Mouse (Mus musculus) heart, embryonic 15.5 days (tissue): ENCODE data around the gene Sidt2. TPM values are rescaled to one million over a fixed set of nuclear protein-coding genes. Genes with fewer than 3 reads are reported as not detected.

Experiments
- ATAC-seq: fragments of 200-750 bp; cut with Nextera tagmentation; replicated peaks from 2 replicates; pipeline ENCODE4 v1.8.0; 2017; ENCODE audit warnings: low read depth, moderate TSS enrichment; ENCODE audit not compliant: insufficient number of reproducible peaks, insufficient read depth, low FRiP score
- H3K27ac ChIP-seq: fragments of 300-500 bp; sonication (generic); 2 replicates; pipeline ENCODE4 v1.5.1; 2015; ENCODE audit warnings: mild to moderate bottlenecking, inconsistent platforms
- H3K27me3 ChIP-seq: fragments of 300-500 bp; sonication (generic); 2 replicates; pipeline ENCODE4 v1.6.1; 2015; ENCODE audit warnings: inconsistent platforms
- H3K36me3 ChIP-seq: fragments of 300-500 bp; sonication (generic); 2 replicates; pipeline ENCODE4 v1.6.1; 2015; ENCODE audit warnings: mild to moderate bottlenecking, inconsistent platforms
- H3K4me1 ChIP-seq: fragments of 300-500 bp; sonication (generic); replicated peaks from 2 replicates; pipeline ENCODE4 v1.6.1; 2015; ENCODE audit warnings: inconsistent platforms
- H3K4me2 ChIP-seq: fragments of 300-500 bp; sonication (generic); 2 replicates; pipeline ENCODE4 v1.6.1; 2015; ENCODE audit warnings: inconsistent platforms, mild to moderate bottlenecking, moderate library complexity
- H3K4me3 ChIP-seq: fragments of 300-500 bp; sonication (generic); 2 replicates; pipeline ENCODE4 v1.5.1; 2015; ENCODE audit warnings: mild to moderate bottlenecking, inconsistent platforms
- H3K9ac ChIP-seq: fragments of 300-500 bp; sonication (generic); 2 replicates; pipeline ENCODE4 v1.6.1; 2015; ENCODE audit warnings: mild to moderate bottlenecking, inconsistent platforms
- H3K9me3 ChIP-seq: fragments of 300-500 bp; sonication (generic); replicated peaks from 2 replicates; pipeline ENCODE4 v1.6.1; 2016; ENCODE audit warnings: inconsistent platforms
- WGBS: fragments of 180-500 bp; shearing (Covaris S2); methylation state at CpG from one replicate; pipeline ENCODE4 v1.1.7; 2015; ENCODE audit warnings: mixed read lengths; 5-methylcytosine and 5-hydroxymethylcytosine counted together
- polyA plus RNA-seq: library from polyadenylated mRNA; unstranded; fragments of >200 nt; fragmentation: Nextera tagmentation; extraction: Ambion mirVana; gene quantifications from 2 replicates; pipeline ENCODE4 v1.2.1, GENCODE M21; 2015

The Sidt2 gene
- polyA plus RNA-seq = 31.4 and 41.7 TPM in 2 replicates

DNA sequence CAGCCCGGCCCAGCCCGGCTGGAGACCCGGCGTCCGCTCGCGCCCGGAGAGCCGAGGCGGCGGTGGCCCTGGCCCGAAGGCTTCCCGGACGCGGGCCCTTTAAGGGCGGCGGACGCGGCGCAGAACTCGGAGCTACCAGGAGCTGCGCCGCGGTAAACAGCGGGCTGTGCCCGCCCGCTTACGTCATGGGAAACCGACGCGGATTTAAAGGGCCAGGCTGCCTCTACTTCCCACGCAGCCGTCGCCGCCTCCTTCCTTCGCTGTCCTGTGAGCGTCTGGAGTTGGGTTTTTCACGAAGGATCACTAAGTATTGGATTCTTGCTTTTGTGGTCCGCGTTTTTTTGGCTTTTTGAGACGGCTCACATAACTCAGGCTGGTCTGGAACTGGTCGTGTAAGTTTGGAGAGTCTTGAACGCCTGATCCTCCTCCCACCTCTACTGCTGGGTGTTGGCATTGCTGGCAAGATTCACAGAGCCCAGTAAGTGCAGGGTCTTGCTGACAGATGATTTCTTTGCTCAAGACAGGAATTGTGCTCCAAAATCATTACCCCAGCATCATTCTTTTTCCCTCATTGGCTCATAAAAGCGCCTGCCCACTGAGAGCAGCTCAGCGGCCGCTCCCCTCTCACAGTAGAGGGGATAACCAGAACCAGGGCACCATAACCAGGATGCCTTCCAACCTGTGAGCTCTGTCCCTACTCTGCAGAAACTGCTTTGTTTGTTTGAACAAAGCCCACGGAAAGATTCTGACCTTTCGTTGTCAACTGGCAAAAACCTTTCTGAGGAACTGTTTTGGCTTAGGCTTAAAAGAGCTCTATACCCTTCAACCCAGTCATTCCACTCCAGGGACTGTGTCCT is at the start of gene Sidt2:
Gene Sidt2 (minus strand): TSS at position 152 of the 857 bp plus-strand sequence.
- Histone ChIP-seq H3K4me1 (peaks cover 33% of the 10 kb centered on the region), H3K9ac (peak within 1 kb of the TSS; percentile 97), H3K4me3 (peak within 1 kb of the TSS; percentile 92), H3K27me3 (no peaks in the 10 kb centered on the region), H3K4me2 (peak within 1 kb of the TSS; percentile 80), H3K36me3 (peaks cover 20% of the 10 kb centered on the region), H3K9me3 (no peaks in the 10 kb centered on the region), H3K27ac (peak within 1 kb of the TSS; percentile 95)
- WGBS = under 1% methylated on average over 48 of the region's 48 CpGs
- peak; percentile 95 for ATAC-seq

DNA sequence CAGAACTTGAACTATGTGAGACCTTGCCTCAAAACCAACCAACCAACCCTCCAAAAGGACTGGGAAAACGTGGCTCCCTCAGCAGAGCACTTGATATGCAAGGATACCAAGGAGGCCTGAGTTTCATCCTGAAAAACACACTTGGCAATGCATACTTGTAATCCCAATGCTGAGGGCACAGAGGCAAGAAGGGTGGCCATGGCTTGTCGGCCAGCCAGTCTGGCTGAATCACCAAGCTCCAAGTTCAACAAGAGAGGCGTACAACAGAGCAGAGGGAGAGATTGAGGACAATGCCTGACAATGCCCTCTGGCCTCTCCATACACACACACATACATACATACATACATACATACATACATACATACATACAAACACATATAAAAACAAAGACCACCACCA is 49.5 kb upstream of the Sidt2 start:
- no peaks in the 10 kb centered on the region for H3K9me3 ChIP-seq
- 56% methylated on average over 3 of the region's 3 CpGs for WGBS
- H3K4me2 ChIP-seq = no peak overlapping the region
- no peak overlapping the region for H3K27ac ChIP-seq
- H3K9ac ChIP-seq = no peak overlapping the region
- ATAC-seq = no peak
- H3K27me3 ChIP-seq = no peaks in the 10 kb centered on the region
- no peak overlapping the region for H3K4me3 ChIP-seq
- H3K4me1 ChIP-seq = peaks cover 3% of the 10 kb centered on the region
- no peaks in the 10 kb centered on the region for H3K36me3 ChIP-seq

DNA sequence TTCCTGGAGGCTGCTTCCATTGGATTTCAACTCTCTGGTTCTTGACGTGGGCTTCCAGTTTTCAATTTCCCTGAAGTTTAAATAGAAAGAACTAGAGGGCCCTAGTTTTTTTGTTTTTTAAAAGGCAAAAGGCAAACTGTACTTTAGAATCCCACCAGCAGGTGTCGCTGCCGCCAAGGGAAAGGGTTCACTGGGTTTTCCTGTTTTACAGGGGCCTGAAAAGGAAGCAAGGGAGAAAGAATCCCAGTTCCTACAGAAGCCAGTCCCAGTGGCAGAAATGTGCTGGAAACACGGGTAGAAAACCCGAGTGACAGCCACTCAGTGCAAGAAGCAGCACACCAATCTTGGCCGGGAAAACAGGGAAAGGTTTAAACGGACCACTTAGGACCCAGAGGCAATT is 48.7 kb upstream of the Sidt2 start:
- Histone ChIP-seq H3K4me3 (no peak overlapping the region), H3K27ac (no peak overlapping the region), H3K9me3 (no peaks in the 10 kb centered on the region), H3K27me3 (no peaks in the 10 kb centered on the region), H3K36me3 (no peaks in the 10 kb centered on the region), H3K9ac (no peak overlapping the region), H3K4me2 (no peak overlapping the region), H3K4me1 (peaks cover 3% of the 10 kb centered on the region)
- 6% methylated on average over 7 of the region's 7 CpGs for WGBS
- no peak for ATAC-seq

- 69% methylated on average over 4 of the region's 4 CpGs for WGBS
Observed at GRCm38 (mm10) chr9:45999009-45999408, 44.0 kb upstream of the Sidt2 start.

DNA sequence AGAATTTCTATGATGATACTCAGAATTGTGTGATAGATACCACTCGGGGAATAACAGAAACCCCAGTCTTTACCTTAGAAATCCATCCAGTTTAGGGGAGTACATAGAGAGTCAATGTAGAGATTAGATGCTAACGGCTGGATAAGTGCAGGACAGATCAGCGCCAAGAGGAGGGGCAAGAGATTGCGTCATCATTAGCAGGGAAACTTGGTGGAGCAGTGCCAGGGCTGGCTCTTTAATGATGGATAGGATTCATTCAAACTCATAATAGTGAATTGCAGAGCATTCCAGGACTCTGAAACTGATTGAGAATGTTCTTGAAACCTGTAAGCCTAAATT is 30.1 kb upstream of the Sidt2 start:
- Histone ChIP-seq H3K9me3 (no peaks in the 10 kb centered on the region), H3K4me1 (peaks cover 27% of the 10 kb centered on the region), H3K4me3 (peak overlapping the region; percentile 95), H3K9ac (peak overlapping the region; percentile 95), H3K4me2 (peak overlapping the region; percentile 68), H3K27ac (peak overlapping the region; percentile 94), H3K27me3 (no peaks in the 10 kb centered on the region), H3K36me3 (0 out of 2 replicates have a peak, but pooled peaks cover 4% of the 10 kb centered on the region)
- ATAC-seq = peak; percentile 44; the same call in 1 of the 2 replicates
- 3% methylated on average over 4 of the region's 4 CpGs for WGBS

More at GRCm38 (mm10) chr9:45999009-45999408, 44.0 kb upstream of the Sidt2 start:
- Histone ChIP-seq H3K9ac (no peak overlapping the region), H3K27ac (no peak overlapping the region), H3K27me3 (no peaks in the 10 kb centered on the region), H3K4me2 (no peak overlapping the region), H3K4me3 (no peak overlapping the region), H3K4me1 (peaks cover 3% of the 10 kb centered on the region), H3K36me3 (no peaks in the 10 kb centered on the region), H3K9me3 (no peaks in the 10 kb centered on the region)
- no peak for ATAC-seq

DNA sequence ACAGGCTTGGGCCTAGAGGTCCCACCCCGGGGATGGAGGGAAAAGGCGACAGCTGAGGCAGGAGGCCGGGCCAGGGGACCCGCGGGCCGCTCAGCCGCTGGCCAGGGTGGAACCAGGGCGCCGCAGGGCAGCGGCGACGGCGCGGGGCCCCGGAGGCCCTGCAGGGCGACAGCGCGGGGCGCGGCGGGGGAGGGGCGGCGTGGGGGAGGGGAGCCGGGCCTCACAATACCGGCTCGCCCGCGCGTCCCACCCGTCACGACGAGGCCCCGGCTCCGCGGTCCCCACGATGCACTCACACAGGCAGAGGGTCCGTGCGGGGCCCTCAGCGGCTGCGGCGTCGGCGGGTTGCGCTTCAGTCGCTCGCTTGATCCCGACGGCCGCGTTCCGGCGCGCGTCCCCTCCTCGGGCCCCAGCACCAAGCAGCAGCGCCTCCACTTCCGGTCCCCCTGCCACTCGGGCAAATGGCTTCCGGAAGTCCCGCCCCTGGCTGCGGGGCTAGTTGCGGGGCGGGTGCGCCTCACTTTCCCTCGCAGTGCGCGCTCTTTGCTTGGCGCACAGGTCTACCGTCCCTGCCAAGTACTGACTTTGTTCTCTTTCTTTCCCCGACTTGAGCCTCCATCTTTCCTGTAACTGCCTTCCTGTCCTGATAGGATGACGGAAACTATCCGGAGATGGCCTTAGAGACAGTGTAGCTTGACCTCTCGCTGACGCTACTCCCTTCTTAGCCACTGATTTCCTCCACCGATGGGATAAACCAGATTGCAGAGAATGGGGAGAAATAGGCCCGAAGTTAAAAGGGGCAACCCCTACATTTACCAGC is 29.6 kb upstream of the Sidt2 start:
- peak overlapping the region; percentile 95 for H3K4me3 ChIP-seq
- peak overlapping the region; percentile 95 for H3K9ac ChIP-seq
- no peaks in the 10 kb centered on the region for H3K27me3 ChIP-seq
- H3K4me1 ChIP-seq = peaks cover 31% of the 10 kb centered on the region
- 0% methylated on average over 70 of the region's 76 CpGs for WGBS
- H3K27ac ChIP-seq = peak overlapping the region; percentile 94
- H3K9me3 ChIP-seq = no peaks in the 10 kb centered on the region
- peak; percentile 89 for ATAC-seq
- H3K36me3 ChIP-seq = 0 out of 2 replicates have a peak, but pooled peaks cover 4% of the 10 kb centered on the region
- H3K4me2 ChIP-seq = peak overlapping the region; percentile 68

DNA sequence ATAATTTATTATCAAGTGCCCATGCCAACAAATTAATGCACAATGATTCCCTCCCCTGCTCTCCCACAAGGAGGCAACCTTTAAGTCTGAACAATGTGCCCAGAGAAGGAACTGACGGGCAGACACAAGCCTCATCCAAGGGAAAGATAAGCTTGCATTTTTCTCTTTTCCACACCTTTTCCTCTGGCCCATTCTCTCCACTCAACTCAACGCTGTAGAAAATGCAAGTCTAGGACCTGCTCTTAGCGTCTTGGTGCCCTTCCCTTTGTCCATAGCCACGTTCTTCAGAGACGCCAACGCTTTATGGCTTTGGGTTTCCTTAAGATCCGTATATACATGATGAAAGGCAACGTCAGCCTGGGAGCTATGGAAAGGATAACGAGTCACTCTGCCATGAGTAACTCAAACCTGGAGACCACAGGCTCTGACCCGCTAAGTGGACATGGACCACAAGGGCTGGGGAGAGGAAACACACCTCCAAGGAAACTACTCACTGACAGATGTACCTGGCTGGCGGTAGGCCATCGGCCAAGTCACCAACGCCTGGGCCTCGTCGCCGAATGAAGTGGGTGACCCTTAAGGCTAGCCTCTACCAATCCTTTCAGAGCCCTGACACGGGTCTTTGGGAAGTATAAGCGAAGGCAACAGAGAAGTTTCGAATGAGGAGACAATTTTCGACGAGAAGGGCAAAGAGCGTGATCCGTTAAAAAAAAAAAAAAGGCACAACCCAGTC is 28.8 kb upstream of the Sidt2 start:
- ATAC-seq = no peak
- Histone ChIP-seq H3K9me3 (no peaks in the 10 kb centered on the region), H3K9ac (peak overlapping the region; percentile 95), H3K4me2 (peak overlapping the region; percentile 68), H3K27ac (peak overlapping the region; percentile 94), H3K4me3 (peak overlapping the region; percentile 95), H3K4me1 (peaks cover 31% of the 10 kb centered on the region), H3K36me3 (0 out of 2 replicates have a peak, but pooled peaks cover 4% of the 10 kb centered on the region), H3K27me3 (no peaks in the 10 kb centered on the region)
- under 1% methylated on average over 23 of the region's 23 CpGs for WGBS

DNA sequence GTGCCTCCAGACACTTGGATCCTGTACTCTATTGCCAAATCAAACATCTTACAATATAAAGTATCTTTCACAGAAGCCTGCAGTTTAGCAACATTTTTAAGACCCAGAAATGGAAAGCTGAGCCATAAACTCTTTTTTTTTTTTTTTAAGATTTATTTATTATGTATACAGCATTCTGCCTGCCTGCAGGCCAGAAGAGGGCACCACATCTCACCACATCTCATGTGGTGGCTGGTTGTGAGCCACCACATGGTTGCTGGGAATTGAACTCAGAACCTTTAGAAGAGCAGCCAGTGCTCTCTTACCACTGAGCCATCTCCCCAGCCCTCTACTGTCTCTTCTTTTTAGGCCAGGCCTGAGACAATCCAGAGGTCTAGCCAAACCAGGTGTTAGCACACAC is 26.3 kb upstream of the Sidt2 start:
- Histone ChIP-seq H3K9ac (no peak overlapping the region), H3K4me3 (no peak overlapping the region), H3K4me2 (no peak overlapping the region), H3K4me1 (peaks cover 31% of the 10 kb centered on the region), H3K36me3 (0 out of 2 replicates have a peak, but pooled peaks cover 12% of the 10 kb centered on the region), H3K9me3 (no peaks in the 10 kb centered on the region), H3K27ac (no peak overlapping the region), H3K27me3 (no peaks in the 10 kb centered on the region)
- no peak for ATAC-seq

DNA sequence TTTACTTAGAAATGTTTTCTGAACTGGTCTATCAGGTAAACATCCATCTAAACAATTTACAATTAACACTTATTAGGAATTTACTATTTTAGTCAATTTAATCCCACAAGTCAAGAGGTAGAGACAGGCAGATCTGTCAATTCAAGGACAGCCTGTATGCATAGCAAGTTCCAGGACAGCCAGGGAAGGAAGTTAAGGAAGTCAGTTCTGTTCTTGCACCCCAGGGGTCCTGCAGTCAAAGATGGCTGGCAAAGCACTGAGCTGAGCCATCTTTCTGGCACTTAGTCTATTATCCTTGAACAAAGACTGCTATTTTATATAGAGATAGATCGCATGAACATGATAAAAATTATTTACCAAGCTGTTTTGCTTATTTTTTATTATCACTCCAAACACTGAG is 25.6 kb upstream of the Sidt2 start:
- H3K36me3 ChIP-seq = peaks cover 17% of the 10 kb centered on the region
- H3K4me3 ChIP-seq = no peak overlapping the region
- WGBS = 95% methylated on average over 1 of the region's 1 CpGs
- H3K27me3 ChIP-seq = no peaks in the 10 kb centered on the region
- no peaks in the 10 kb centered on the region for H3K9me3 ChIP-seq
- no peak overlapping the region for H3K27ac ChIP-seq
- peaks cover 31% of the 10 kb centered on the region for H3K4me1 ChIP-seq
- no peak overlapping the region for H3K9ac ChIP-seq
- no peak for ATAC-seq
- no peak overlapping the region for H3K4me2 ChIP-seq

GRCm38 (mm10) chr9:45979778-45980177 is 24.7 kb upstream of the Sidt2 start:
- 96% methylated on average over 2 of the region's 2 CpGs for WGBS

GRCm38 (mm10) chr9:45976884-45977283 is 21.8 kb upstream of the Sidt2 start:
- no peak overlapping the region for H3K27ac ChIP-seq
- H3K36me3 ChIP-seq = peaks cover 43% of the 10 kb centered on the region
- H3K27me3 ChIP-seq = no peaks in the 10 kb centered on the region
- peaks cover 12% of the 10 kb centered on the region for H3K4me1 ChIP-seq
- no peak overlapping the region for H3K9ac ChIP-seq
- H3K4me2 ChIP-seq = no peak overlapping the region
- H3K4me3 ChIP-seq = no peak overlapping the region
- 75% methylated on average over 2 of the region's 2 CpGs for WGBS
- H3K9me3 ChIP-seq = no peaks in the 10 kb centered on the region
- no peak for ATAC-seq

More at GRCm38 (mm10) chr9:45979778-45980177, 24.7 kb upstream of the Sidt2 start:
- Histone ChIP-seq H3K27ac (no peak overlapping the region), H3K4me2 (no peak overlapping the region), H3K36me3 (peaks cover 20% of the 10 kb centered on the region), H3K9ac (no peak overlapping the region), H3K9me3 (no peaks in the 10 kb centered on the region), H3K4me3 (no peak overlapping the region), H3K27me3 (no peaks in the 10 kb centered on the region), H3K4me1 (peaks cover 28% of the 10 kb centered on the region)
- ATAC-seq = no peak
